ENCODE assay signal across 17 mouse cellular contexts in genomic region chr2:63856462-63857054, GRCm38 (mm10).
A peak's percentile ranks its signal among the peaks of the same experiment; 100 is the strongest.
DNase-seq lines count a peak whose midpoint lies in the region; ATAC-seq and TF ChIP-seq lines count a peak whose summit lies in the region.
"Had no signal": no experiment of that assay in that cellular context is flagged by ENCODE, and none has a peak within 500 bp of the region (broad histone marks: within the 10 kb centered on the region; RNA-seq: fewer than 3 reads in every experiment).

No protein-coding gene starts in this region.

- peak; percentile 44 for ATAC-seq in forebrain, embryonic 13.5 days
- no peak for ATAC-seq in midbrain, embryonic 11.5 days (ENCODE audit: low FRiP score)
- no peak for ATAC-seq in midbrain, postnatal 0 days (ENCODE audit: low FRiP score)
- ATAC-seq in limb, embryonic 11.5 days (ENCODE audit: insufficient number of reproducible peaks, low FRiP score, low TSS enrichment, low read depth), result peak; percentile 44; the same call in 1 of the 2 replicates
- ATAC-seq in hindbrain, embryonic 11.5 days (ENCODE audit: low FRiP score), result no peak
- ATAC-seq: hindbrain, embryonic 16.5 days had no signal

- peaks cover 34% of the 10 kb centered on the region for H3K4me1 ChIP-seq in forebrain, embryonic 13.5 days
- peaks cover 38% of the 10 kb centered on the region for H3K4me1 ChIP-seq in forebrain, embryonic 10.5 days
- no peaks in the 10 kb centered on the region; the same call in 1 of the 2 replicates for H3K4me1 ChIP-seq in midbrain, embryonic 11.5 days (ENCODE audit: control insufficient read depth, insufficient read depth, low read length)
- no peaks in the 10 kb centered on the region for H3K4me1 ChIP-seq in midbrain, postnatal 0 days (ENCODE audit: insufficient read depth, low read length)
- H3K4me1 ChIP-seq in limb, embryonic 11.5 days (ENCODE audit: control insufficient read depth, insufficient read depth, low read length), result peaks cover 3% of the 10 kb centered on the region; the same call in 1 of the 2 replicates
- H3K4me1 ChIP-seq in hindbrain, embryonic 11.5 days (replicated peaks; ENCODE audit: control insufficient read depth, insufficient read depth, low read length), result no peaks in the 10 kb centered on the region

- H3K27ac ChIP-seq in forebrain, embryonic 13.5 days, result no peak overlapping the region
- no peak overlapping the region for H3K27ac ChIP-seq in forebrain, embryonic 10.5 days
- no peak overlapping the region for H3K27ac ChIP-seq in midbrain, embryonic 11.5 days (ENCODE audit: low read depth, low read length)
- no peak overlapping the region for H3K27ac ChIP-seq in midbrain, postnatal 0 days (ENCODE audit: low read depth, low read length)
- no peak overlapping the region for H3K27ac ChIP-seq in limb, embryonic 11.5 days (replicated peaks; ENCODE audit: low read depth, low read length)
- H3K27ac ChIP-seq in hindbrain, embryonic 11.5 days (ENCODE audit: low read depth, low read length), result no peak overlapping the region
- H3K27ac ChIP-seq: embryonic facial prominence, embryonic 15.5 days; neural tube, embryonic 15.5 days had no signal

- no peak for TF ChIP-seq CTCF in midbrain, postnatal 0 days (IDR thresholded peaks at IDR 0.05)

- no peak for DNase-seq in forebrain, embryonic 10.5 days (ENCODE audit: extremely low spot score, low spot score)
- peak; percentile 83 for DNase-seq in midbrain, embryonic 11.5 days (ENCODE audit: low spot score, missing footprints)
- no peak for DNase-seq in midbrain, postnatal 0 days (ENCODE audit: low spot score)
- peak; percentile 68 for DNase-seq in limb, embryonic 11.5 days (ENCODE audit: low spot score)
- no peak for DNase-seq in hindbrain, embryonic 11.5 days (ENCODE audit: low spot score)
- no peak for DNase-seq in thymus, postnatal 0 days (ENCODE audit: low spot score)
- DNase-seq: cerebellum, adult 9-10 months; heart, adult 18-20 months; kidney, adult 18-20 months; layer of hippocampus, adult 9-11 months; lung, adult 18-20 months; lung, postnatal 4 days had no signal

- no peak overlapping the region for H3K4me2 ChIP-seq in forebrain, embryonic 13.5 days
- no peak overlapping the region for H3K4me2 ChIP-seq in midbrain, embryonic 11.5 days
- H3K4me2 ChIP-seq in midbrain, postnatal 0 days (ENCODE audit: low read depth, low read length, poor library complexity, severe bottlenecking), result no peak overlapping the region
- H3K4me2 ChIP-seq in limb, embryonic 11.5 days (ENCODE audit: low read depth, severe bottlenecking), result no peak overlapping the region
- H3K4me2 ChIP-seq in hindbrain, embryonic 11.5 days (replicated peaks; ENCODE audit: low read depth, low read length), result no peak overlapping the region
- H3K4me2 ChIP-seq: embryonic facial prominence, embryonic 15.5 days; neural tube, embryonic 15.5 days had no signal

- no peaks in the 10 kb centered on the region for H3K36me3 ChIP-seq in forebrain, embryonic 13.5 days (ENCODE audit: poor library complexity, severe bottlenecking)
- no peaks in the 10 kb centered on the region for H3K36me3 ChIP-seq in forebrain, embryonic 10.5 days (replicated peaks)
- no peaks in the 10 kb centered on the region for H3K36me3 ChIP-seq in midbrain, embryonic 11.5 days (ENCODE audit: control insufficient read depth, insufficient read depth, low read length)
- H3K36me3 ChIP-seq in midbrain, postnatal 0 days (ENCODE audit: insufficient read depth, low read length), result no peaks in the 10 kb centered on the region
- H3K36me3 ChIP-seq in limb, embryonic 11.5 days (ENCODE audit: control insufficient read depth, insufficient read depth, low read length), result no peaks in the 10 kb centered on the region
- H3K36me3 ChIP-seq in hindbrain, embryonic 11.5 days (ENCODE audit: control insufficient read depth, insufficient read depth, low read length), result no peaks in the 10 kb centered on the region
- H3K36me3 ChIP-seq: embryonic facial prominence, embryonic 15.5 days; G1E; neural tube, embryonic 15.5 days had no signal

- 34% methylated on average over 11 of the region's 11 CpGs for WGBS in forebrain, embryonic 13.5 days
- 51% methylated on average over 11 of the region's 11 CpGs for WGBS in forebrain, embryonic 10.5 days
- WGBS in midbrain, embryonic 11.5 days, result 56% methylated on average over 11 of the region's 11 CpGs
- WGBS in midbrain, postnatal 0 days, result 37% methylated on average over 11 of the region's 11 CpGs
- 22% methylated on average over 11 of the region's 11 CpGs for WGBS in limb, embryonic 11.5 days
- WGBS in hindbrain, embryonic 11.5 days, result 63% methylated on average over 11 of the region's 11 CpGs

- H3K9ac ChIP-seq in forebrain, embryonic 13.5 days, result no peak overlapping the region
- no peak overlapping the region for H3K9ac ChIP-seq in midbrain, embryonic 11.5 days (ENCODE audit: low read length)
- H3K9ac ChIP-seq in midbrain, postnatal 0 days (replicated peaks; ENCODE audit: low read length, poor library complexity, severe bottlenecking), result no peak overlapping the region
- H3K9ac ChIP-seq in limb, embryonic 11.5 days (ENCODE audit: low read length), result no peak overlapping the region
- H3K9ac ChIP-seq in hindbrain, embryonic 11.5 days (ENCODE audit: low read depth, low read length), result no peak overlapping the region
- H3K9ac ChIP-seq: embryonic facial prominence, embryonic 15.5 days; neural tube, embryonic 15.5 days had no signal

- no peaks in the 10 kb centered on the region for H3K9me3 ChIP-seq in forebrain, embryonic 13.5 days (replicated peaks)
- H3K9me3 ChIP-seq in forebrain, embryonic 10.5 days, result no peaks in the 10 kb centered on the region
- no peaks in the 10 kb centered on the region for H3K9me3 ChIP-seq in midbrain, embryonic 11.5 days (ENCODE audit: control insufficient read depth, low read length)
- no peaks in the 10 kb centered on the region for H3K9me3 ChIP-seq in midbrain, postnatal 0 days (ENCODE audit: low read length)
- no peaks in the 10 kb centered on the region for H3K9me3 ChIP-seq in limb, embryonic 11.5 days (ENCODE audit: control insufficient read depth, low read length)
- no peaks in the 10 kb centered on the region for H3K9me3 ChIP-seq in hindbrain, embryonic 11.5 days (ENCODE audit: control insufficient read depth, low read length)
- H3K9me3 ChIP-seq: embryonic facial prominence, embryonic 15.5 days; neural tube, embryonic 15.5 days had no signal

- H3K4me3 ChIP-seq in forebrain, embryonic 13.5 days, result no peak overlapping the region
- H3K4me3 ChIP-seq in forebrain, embryonic 10.5 days, result no peak overlapping the region
- H3K4me3 ChIP-seq in midbrain, embryonic 11.5 days (ENCODE audit: low read depth, low read length), result no peak overlapping the region
- H3K4me3 ChIP-seq in midbrain, postnatal 0 days (ENCODE audit: low read depth, low read length), result no peak overlapping the region
- no peak overlapping the region for H3K4me3 ChIP-seq in limb, embryonic 11.5 days (ENCODE audit: low read depth, low read length)
- H3K4me3 ChIP-seq in hindbrain, embryonic 11.5 days (ENCODE audit: low read depth, low read length), result no peak overlapping the region
- H3K4me3 ChIP-seq: embryonic facial prominence, embryonic 15.5 days; neural tube, embryonic 15.5 days had no signal

- H3K27me3 ChIP-seq in forebrain, embryonic 13.5 days, result 0 out of 2 replicates have a peak, but pooled peaks cover 8% of the 10 kb centered on the region
- H3K27me3 ChIP-seq in forebrain, embryonic 10.5 days (ENCODE audit: poor library complexity, severe bottlenecking), result peaks cover 12% of the 10 kb centered on the region; the same call in 1 of the 2 replicates
- no peaks in the 10 kb centered on the region for H3K27me3 ChIP-seq in midbrain, embryonic 11.5 days (ENCODE audit: control insufficient read depth, insufficient read depth, low read length)
- no peaks in the 10 kb centered on the region for H3K27me3 ChIP-seq in midbrain, postnatal 0 days (ENCODE audit: insufficient read depth, low read length)
- H3K27me3 ChIP-seq in limb, embryonic 11.5 days (ENCODE audit: control insufficient read depth, insufficient read depth, low read length), result no peaks in the 10 kb centered on the region
- no peaks in the 10 kb centered on the region for H3K27me3 ChIP-seq in hindbrain, embryonic 11.5 days (ENCODE audit: control insufficient read depth, insufficient read depth, low read length)
- H3K27me3 ChIP-seq: embryonic facial prominence, embryonic 15.5 days; neural tube, embryonic 15.5 days had no signal

Comparison
In these comparisons a context has a peak if more than half of its experiments do, and no peak if none do; other contexts are left out.
1. DNase-seq: peak in midbrain, embryonic 11.5 days (single experiment) and limb, embryonic 11.5 days (single experiment); none in forebrain, embryonic 10.5 days (single experiment), midbrain, postnatal 0 days (single experiment), hindbrain, embryonic 11.5 days (single experiment) and thymus, postnatal 0 days (single experiment).
2. ATAC-seq: peak in forebrain, embryonic 13.5 days (single experiment) and limb, embryonic 11.5 days (single experiment); none in midbrain, embryonic 11.5 days (single experiment), midbrain, postnatal 0 days (single experiment) and hindbrain, embryonic 11.5 days (single experiment).